Mouse (Mus musculus) liver, embryonic 12.5 days (tissue): ENCODE results near the gene Gad1. TPM values are rescaled to one million over a fixed set of nuclear protein-coding genes. Genes with fewer than 3 reads are reported as not detected.
A peak's percentile ranks its signal among the peaks of the same experiment; 100 is the strongest.

Source experiments
- ATAC-seq: fragments of 200-750 bp; cut with Nextera tagmentation; 2 replicates; pipeline ENCODE4 v1.8.0; 2017; ENCODE audit warnings: moderate number of reproducible peaks, mild to moderate bottlenecking, moderate library complexity
- H3K27ac ChIP-seq: fragments of 300-500 bp; sonication (generic); 2 replicates; pipeline ENCODE4 v1.5.1; 2016; ENCODE audit warnings: mild to moderate bottlenecking
- H3K27me3 ChIP-seq: fragments of 300-500 bp; sonication (generic); replicated peaks from 2 replicates; pipeline ENCODE4 v1.6.1; 2016; ENCODE audit warnings: mild to moderate bottlenecking, moderate library complexity
- H3K36me3 ChIP-seq: fragments of 300-500 bp; sonication (generic); 2 replicates; pipeline ENCODE4 v1.6.1; 2016; ENCODE audit warnings: mild to moderate bottlenecking, moderate library complexity
- H3K4me1 ChIP-seq: fragments of 300-500 bp; sonication (generic); 2 replicates; pipeline ENCODE4 v1.6.1; 2016
- H3K4me2 ChIP-seq: fragments of 300-500 bp; sonication (generic); 2 replicates; pipeline ENCODE4 v1.6.1; 2016; ENCODE audit warnings: mild to moderate bottlenecking, moderate library complexity
- H3K4me3 ChIP-seq: fragments of 300-500 bp; sonication (generic); 2 replicates; pipeline ENCODE4 v1.5.1; 2016; ENCODE audit warnings: mild to moderate bottlenecking, moderate library complexity
- H3K9ac ChIP-seq: fragments of 300-500 bp; sonication (generic); 2 replicates; pipeline ENCODE4 v1.6.1; 2016; ENCODE audit warnings: mild to moderate bottlenecking, moderate library complexity
- H3K9me3 ChIP-seq: fragments of 300-500 bp; sonication (generic); replicated peaks from 2 replicates; pipeline ENCODE4 v1.6.1; 2016; ENCODE audit warnings: mild to moderate bottlenecking, moderate library complexity
- WGBS: fragments of 180-500 bp; shearing (Covaris S2); methylation state at CpG from one replicate; pipeline ENCODE4 v1.1.7; 2016; ENCODE audit not compliant: insufficient replicate concordance; 5-methylcytosine and 5-hydroxymethylcytosine counted together
- polyA plus RNA-seq: library from polyadenylated mRNA; unstranded; fragments of >200 nt; fragmentation: Nextera tagmentation; extraction: Ambion mirVana; gene quantifications from 2 replicates; pipeline ENCODE4 v1.2.1, GENCODE M21; 2016

Gene Gad1
- polyA plus RNA-seq, 1 experiment from 2014 or later: 0.14 TPM

DNA sequence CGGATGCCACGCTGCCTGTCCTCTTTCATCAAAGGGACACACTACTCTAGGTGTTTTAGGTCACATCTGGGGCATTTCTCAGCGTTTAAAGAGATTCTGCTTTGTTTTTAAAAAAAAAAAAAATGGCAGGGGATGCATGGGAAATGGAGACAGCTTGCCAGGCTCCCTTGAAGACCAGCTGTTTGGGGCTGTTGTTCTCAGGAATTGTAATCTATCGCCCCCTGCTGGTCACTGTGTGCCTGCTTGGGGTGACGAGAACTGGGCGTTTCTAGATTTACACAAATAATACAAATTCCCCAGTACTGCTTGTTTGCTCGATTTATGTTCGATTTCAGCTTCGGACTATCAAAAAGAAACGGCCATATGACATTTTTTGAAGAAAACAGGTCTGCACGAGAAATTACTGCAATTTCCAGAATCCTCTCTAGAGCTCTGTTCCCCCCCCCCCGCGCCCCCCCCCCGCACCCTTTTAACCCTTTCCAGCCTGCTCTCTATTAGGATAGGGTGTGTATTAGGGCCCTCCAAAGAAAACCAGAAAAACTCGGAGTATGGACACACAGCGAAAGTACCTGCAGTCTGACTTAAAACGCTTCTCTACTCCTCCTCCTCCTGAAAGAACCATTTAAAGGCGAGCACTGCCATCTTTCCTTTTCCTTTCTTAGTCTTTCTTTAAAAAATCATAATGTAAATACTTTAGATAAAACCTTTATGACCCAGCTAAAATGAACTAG lies 5.4 kb downstream of the Gad1 start:
- peaks cover 63% of the 10 kb centered on the region for H3K27me3 ChIP-seq
- 8% methylated on average over 16 of the region's 18 CpGs for WGBS
- H3K27ac ChIP-seq: no peak overlapping the region
- no peak overlapping the region for H3K4me2 ChIP-seq
- no peaks in the 10 kb centered on the region for H3K9me3 ChIP-seq
- ATAC-seq: no peak
- H3K4me3 ChIP-seq: no peak overlapping the region
- H3K36me3 ChIP-seq: no peaks in the 10 kb centered on the region
- H3K4me1 ChIP-seq: peaks cover 9% of the 10 kb centered on the region; the same call in 1 of the 2 replicates
- H3K9ac ChIP-seq: no peak overlapping the region

DNA sequence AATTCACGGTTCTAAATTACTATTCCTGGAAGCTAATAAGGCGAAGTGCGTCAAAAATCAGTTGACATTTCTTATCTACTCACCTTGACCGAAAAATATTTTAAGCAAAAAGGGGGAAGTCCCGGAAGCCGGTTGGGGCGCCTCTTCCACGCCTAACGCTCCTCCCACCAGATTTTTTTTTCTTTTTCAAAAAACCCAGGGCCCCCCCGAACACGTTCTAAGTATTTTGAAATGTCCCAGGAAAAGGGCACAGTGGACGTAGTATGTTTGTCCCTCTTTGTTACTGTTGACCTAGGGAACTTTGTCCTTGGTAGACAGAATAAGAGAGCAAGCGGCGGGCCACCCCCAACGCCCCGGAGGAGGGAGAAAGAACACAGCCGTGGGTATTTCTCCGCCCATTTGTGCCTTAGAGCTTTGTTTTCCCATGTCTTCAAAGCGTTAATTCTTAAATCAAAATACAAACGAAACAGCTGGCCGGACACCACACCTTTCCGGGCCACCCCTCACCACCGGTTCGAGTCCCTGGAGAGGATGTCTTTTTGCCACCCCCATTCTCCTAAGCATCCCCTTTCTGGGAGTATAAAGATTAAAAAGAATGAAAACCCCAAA lies 6.1 kb downstream of the Gad1 start:
- H3K4me3 ChIP-seq: no peak overlapping the region
- H3K27me3 ChIP-seq: peaks cover 70% of the 10 kb centered on the region
- H3K4me1 ChIP-seq: peaks cover 14% of the 10 kb centered on the region; the same call in 1 of the 2 replicates
- no peak overlapping the region for H3K4me2 ChIP-seq
- no peak overlapping the region for H3K9ac ChIP-seq
- WGBS: 13% methylated on average over 24 of the region's 24 CpGs
- no peak overlapping the region for H3K27ac ChIP-seq
- no peaks in the 10 kb centered on the region for H3K36me3 ChIP-seq
- no peaks in the 10 kb centered on the region for H3K9me3 ChIP-seq
- ATAC-seq: no peak

DNA sequence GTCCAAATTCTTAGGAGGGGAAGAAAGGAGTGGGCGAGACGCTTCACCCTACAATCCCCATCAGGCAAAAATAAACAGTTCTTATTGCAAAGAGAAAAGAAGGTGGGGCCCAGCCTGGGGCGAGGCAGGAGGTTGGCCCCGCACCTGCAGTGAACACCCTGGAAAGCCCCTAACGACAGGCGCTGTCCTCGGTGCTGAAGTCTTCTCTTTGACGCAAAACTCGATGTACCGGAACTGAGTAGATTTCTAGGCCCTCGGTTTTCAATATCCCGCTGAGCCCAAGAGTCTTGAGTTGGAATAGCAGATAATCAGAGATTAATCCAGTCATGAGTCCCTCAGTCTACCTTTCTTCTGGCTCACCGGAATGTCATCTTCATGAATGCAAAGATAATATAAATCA lies 6.6 kb downstream of the Gad1 start:
- 3% methylated on average over 13 of the region's 13 CpGs for WGBS
- H3K27me3 ChIP-seq: peaks cover 75% of the 10 kb centered on the region
- H3K27ac ChIP-seq: no peak overlapping the region
- H3K36me3 ChIP-seq: no peaks in the 10 kb centered on the region
- H3K4me2 ChIP-seq: no peak overlapping the region
- H3K9ac ChIP-seq: no peak overlapping the region
- H3K9me3 ChIP-seq: no peaks in the 10 kb centered on the region
- peaks cover 14% of the 10 kb centered on the region; the same call in 1 of the 2 replicates for H3K4me1 ChIP-seq
- no peak overlapping the region for H3K4me3 ChIP-seq
- ATAC-seq: no peak

DNA sequence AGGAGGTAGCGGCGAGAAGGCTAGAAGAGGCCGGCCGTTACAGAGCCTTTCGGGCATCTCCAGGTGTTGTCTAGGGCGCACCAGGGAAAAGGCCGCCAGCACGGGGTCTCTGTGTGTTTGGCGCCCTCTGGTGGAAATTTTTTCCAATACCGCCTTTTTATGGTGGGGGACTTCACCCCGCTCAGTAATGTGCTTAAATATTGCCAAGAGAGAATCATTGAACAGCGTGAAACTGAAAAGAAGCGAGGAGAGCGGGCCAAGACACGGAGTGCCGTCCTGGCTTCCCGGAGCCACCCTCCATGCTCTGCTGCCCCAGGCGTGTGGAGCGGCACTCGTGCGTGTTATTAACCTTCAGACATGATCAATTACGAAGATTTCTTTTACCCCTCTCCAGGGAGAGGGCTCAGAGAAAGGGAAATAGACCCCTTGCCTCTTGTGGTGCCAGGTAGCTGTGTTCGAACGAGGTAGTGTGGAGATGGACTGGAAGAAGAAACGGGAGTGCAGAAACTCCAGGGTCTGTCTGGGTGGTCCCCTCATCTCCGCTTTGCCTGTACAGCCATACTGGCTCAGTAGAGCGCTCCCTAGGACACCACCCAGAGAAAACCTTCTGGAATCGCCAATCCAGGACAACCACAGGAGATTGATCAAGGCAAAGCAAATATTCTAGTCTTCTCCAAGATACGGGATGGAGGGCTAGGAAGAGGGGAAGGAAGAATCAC lies 8.4 kb downstream of the Gad1 start:
- no peak overlapping the region for H3K4me3 ChIP-seq
- peaks cover 15% of the 10 kb centered on the region; the same call in 1 of the 2 replicates for H3K4me1 ChIP-seq
- no peak overlapping the region for H3K27ac ChIP-seq
- H3K36me3 ChIP-seq: no peaks in the 10 kb centered on the region
- H3K9me3 ChIP-seq: no peaks in the 10 kb centered on the region
- peaks cover 89% of the 10 kb centered on the region for H3K27me3 ChIP-seq
- WGBS: 2% methylated on average over 29 of the region's 29 CpGs
- H3K4me2 ChIP-seq: no peak overlapping the region
- H3K9ac ChIP-seq: no peak overlapping the region
- ATAC-seq: no peak

DNA sequence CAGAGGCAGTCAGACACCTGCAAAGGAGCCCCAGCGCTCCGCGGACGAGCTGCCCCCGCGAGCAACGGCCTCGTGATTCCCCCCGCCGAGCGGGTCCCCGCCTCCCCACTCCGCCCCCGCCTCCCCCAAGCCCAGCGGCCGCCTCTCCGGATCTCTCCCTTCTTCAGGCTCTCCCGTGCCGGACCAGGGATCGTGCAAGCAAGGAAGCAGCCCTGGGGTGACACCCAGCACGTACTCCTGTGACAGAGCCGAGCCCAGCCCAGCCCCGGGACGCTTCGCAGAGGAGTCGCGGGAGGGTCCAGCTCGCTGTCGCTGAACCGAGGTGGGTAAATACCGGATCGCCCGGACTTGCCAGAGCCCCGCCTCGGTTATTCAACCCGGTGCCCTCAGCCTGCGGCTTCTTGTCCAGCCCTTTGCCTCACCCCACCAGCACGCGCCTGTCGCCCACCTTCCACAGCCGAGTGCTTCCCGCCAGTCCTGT lies 9.2 kb downstream of the Gad1 start:
- peak overlapping the region; percentile 5; the same call in 1 of the 2 replicates for H3K4me2 ChIP-seq
- no peak overlapping the region; the same call in 1 of the 2 replicates for H3K4me3 ChIP-seq

DNA sequence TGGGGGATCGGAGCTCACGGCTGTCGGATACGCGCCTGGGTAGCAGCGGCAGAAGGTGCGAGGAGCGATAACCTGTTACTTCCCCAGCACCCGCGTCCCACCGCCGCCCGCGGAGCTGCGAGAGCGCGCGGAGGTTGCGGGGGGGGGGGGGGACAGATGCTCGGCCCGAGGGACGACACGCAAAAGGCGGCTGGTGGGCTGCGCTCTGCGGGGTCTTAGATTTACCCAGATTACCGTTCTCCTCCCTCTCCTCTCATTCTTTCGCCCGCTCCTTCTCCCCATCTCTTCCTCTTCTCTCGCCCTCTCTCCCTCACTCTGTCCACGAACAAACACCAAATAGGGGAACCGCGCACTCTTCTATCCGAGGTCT lies 9.7 kb downstream of the Gad1 start:
- no peak overlapping the region for H3K4me3 ChIP-seq
- no peak for ATAC-seq
- no peaks in the 10 kb centered on the region for H3K36me3 ChIP-seq
- H3K27me3 ChIP-seq: peaks cover 95% of the 10 kb centered on the region
- no peak overlapping the region for H3K9ac ChIP-seq
- no peaks in the 10 kb centered on the region for H3K9me3 ChIP-seq
- peak overlapping the region; percentile 5; the same call in 1 of the 2 replicates for H3K4me2 ChIP-seq
- 1% methylated on average over 34 of the region's 34 CpGs for WGBS
- H3K4me1 ChIP-seq: peaks cover 24% of the 10 kb centered on the region
- no peak overlapping the region for H3K27ac ChIP-seq

More for the DNA sequence above, 9.2 kb downstream of the Gad1 start:
- H3K4me1 ChIP-seq: peaks cover 22% of the 10 kb centered on the region; the same call in 1 of the 2 replicates
- ATAC-seq: no peak
- H3K27me3 ChIP-seq: peaks cover 89% of the 10 kb centered on the region
- H3K27ac ChIP-seq: no peak overlapping the region
- no peak overlapping the region for H3K9ac ChIP-seq
- no peaks in the 10 kb centered on the region for H3K9me3 ChIP-seq
- H3K36me3 ChIP-seq: no peaks in the 10 kb centered on the region
- 1% methylated on average over 39 of the region's 42 CpGs for WGBS

DNA sequence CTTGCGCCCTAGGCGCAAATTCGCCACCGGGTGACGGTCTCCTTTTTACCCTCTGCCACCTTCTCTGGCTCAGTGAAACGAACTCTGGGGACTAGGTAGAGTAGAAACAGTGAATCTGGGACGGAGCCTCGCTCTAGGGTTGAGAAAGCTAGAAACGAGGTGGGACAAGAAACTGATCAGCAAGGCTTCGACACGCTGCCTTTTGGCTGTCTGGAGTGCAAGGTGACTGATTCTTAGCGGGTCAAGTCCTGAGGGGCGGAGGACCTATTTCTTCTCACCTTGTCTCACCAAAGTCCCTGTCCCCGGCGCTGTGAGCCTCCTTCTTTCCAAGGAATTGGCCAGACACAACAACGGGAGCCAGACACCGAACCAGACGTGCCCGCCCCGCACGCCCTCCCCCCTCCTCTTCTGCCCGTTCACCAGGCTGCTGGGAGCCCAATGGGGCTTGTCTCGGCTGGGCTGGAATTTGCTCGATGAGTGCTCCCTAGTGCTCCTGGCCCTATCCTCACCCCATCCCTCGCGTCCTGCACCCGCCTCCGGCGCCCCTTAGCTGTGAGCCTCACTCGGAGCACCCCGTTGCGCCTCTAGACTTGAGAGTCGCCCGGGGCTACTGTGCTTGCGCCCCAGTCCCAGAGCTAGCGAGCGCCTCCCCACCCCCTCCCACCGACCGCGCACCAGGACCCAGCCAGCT lies 10.3 kb downstream of the Gad1 start:
- H3K36me3 ChIP-seq: no peaks in the 10 kb centered on the region
- ATAC-seq: no peak
- H3K27ac ChIP-seq: no peak overlapping the region
- peaks cover 100% of the 10 kb centered on the region for H3K27me3 ChIP-seq
- peaks cover 24% of the 10 kb centered on the region for H3K4me1 ChIP-seq
- 3% methylated on average over 40 of the region's 40 CpGs for WGBS
- H3K4me2 ChIP-seq: no peak overlapping the region
- H3K9ac ChIP-seq: no peak overlapping the region
- H3K9me3 ChIP-seq: no peaks in the 10 kb centered on the region
- no peak overlapping the region for H3K4me3 ChIP-seq

DNA sequence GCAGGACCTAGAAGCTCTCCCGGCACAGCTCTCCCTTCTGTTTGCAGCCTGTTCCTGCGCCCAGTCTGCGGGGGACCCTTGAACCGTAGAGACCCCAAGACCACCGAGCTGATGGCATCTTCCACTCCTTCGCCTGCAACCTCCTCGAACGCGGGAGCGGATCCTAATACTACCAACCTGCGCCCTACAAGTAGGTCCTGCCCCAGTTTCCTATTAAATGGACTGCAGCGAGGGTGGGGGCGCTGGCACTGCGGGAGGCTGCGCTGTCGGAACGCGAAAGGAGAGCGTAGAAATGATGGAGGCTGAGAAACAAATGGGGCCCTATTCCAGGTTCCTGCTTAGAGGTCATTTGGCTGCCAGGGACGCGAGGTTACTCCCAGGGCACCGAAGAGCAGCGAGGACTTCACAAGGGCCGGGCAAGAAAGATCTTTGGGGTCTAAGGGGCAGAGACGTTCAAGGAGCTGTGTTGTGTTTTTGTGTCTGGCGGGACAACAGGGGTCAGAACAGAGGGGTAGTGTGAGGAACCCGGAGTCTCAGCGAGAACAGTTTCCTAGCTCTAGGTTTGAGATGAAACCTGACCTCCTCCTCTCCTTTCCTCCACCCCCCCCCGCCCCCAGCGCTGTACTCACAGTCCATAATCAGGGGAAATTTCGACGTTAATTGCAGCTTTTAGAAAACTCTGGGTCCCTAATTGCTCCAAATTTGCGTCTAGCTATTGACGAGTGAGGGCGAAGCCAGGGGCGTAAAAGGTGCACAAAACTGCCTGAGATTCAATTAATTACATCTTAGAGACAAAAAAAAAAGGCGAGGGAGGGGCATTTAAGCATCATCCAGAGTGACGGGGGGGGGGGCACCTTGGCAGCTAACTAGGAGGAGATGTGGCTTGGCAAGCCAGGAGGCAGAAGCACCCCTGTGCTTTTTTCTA lies 11.1 kb downstream of the Gad1 start:
- Histone ChIP-seq H3K4me3 (no peak overlapping the region), H3K9me3 (no peaks in the 10 kb centered on the region), H3K9ac (no peak overlapping the region), H3K36me3 (no peaks in the 10 kb centered on the region), H3K27me3 (peaks cover 100% of the 10 kb centered on the region), H3K27ac (no peak overlapping the region), H3K4me1 (peaks cover 31% of the 10 kb centered on the region), H3K4me2 (no peak overlapping the region)
- 3% methylated on average over 38 of the region's 38 CpGs for WGBS
- no peak for ATAC-seq

DNA sequence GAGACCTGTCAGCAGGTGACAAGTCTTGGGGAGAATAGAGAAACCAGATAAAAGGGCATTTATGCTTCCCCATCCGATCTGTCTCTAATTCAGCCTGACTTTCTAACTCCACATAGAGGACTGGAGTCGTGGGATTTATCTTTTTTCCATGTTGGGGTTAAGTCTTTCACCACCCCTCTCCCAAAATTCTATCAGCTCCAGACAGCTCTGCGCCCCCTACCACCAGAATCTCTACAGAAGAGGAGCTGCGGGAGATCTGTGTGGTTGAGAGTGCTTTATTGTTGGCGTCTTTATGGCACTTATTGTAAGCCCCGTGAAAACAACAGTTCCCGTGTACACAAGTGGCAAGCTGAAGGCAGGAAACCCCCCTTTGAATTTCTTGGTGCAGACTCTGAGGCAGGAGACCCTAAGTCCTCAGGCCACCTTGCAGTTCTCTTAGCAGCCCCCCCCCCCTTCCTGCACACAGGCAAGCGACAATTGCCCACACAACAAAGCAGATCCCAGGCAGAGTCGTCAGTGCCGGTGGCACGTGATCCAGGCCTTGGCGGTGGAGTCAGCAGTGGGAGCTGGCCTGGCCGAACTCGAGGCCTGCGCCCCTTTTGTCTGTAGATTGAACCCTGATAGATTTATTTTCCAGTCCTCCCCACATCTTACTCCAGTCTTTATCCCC lies 11.9 kb downstream of the Gad1 start:
- H3K4me3 ChIP-seq: no peak overlapping the region
- peaks cover 31% of the 10 kb centered on the region for H3K4me1 ChIP-seq
- no peak for ATAC-seq
- H3K36me3 ChIP-seq: no peaks in the 10 kb centered on the region
- no peak overlapping the region for H3K27ac ChIP-seq
- no peak overlapping the region for H3K4me2 ChIP-seq
- WGBS: 5% methylated on average over 15 of the region's 15 CpGs
- no peaks in the 10 kb centered on the region for H3K9me3 ChIP-seq
- peaks cover 100% of the 10 kb centered on the region for H3K27me3 ChIP-seq
- H3K9ac ChIP-seq: no peak overlapping the region

DNA sequence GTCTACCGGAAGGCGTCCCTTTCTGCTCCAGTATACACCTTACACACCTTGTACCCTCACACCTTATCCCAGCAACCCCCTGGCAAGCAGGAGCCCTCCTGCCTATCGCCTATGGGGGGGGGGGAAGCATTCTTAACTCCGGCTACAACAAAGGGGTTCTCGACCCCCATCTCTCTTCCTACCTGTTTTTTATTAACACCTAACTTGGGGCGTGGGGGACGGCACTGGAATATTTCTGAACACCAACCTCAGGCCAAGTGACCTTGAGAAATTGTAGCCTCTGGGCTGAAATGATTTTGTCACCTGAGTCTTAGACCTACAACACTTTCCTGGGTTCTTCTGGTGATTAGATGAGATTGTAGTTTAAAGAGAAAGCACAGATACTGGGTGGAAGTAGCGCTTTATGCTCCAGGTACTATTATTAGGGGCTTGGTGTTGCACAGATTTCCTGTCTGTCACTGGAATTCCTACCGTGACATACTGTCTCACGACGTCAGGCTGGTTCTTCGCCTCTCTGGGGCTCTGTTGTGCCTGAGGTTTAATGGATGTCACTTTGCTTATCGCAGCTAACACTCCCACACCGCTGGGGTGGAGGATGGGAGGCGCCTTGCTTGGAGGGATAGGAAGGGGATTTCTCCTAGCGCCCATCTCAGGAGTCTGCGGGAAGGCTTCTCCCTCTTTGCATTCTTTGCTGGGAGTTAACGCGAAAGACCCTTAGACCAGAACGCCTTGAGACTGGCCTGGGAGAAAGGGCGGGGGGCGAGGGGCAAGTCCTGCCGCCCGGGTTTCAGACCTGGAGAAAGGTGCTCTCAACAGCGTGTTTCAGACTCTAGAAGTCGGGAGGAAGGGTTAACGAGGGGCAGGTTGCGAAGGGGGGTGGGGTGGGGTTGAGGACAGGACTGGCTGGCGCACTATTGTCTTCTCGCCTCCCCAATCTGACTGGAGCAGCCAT lies 13.1 kb downstream of the Gad1 start:
- H3K4me1 ChIP-seq: peaks cover 31% of the 10 kb centered on the region

More for the DNA sequence above, 13.1 kb downstream of the Gad1 start:
- ATAC-seq: no peak
- H3K9ac ChIP-seq: no peak overlapping the region
- no peak overlapping the region for H3K4me3 ChIP-seq
- no peak overlapping the region for H3K27ac ChIP-seq
- no peaks in the 10 kb centered on the region for H3K9me3 ChIP-seq
- H3K27me3 ChIP-seq: peaks cover 99% of the 10 kb centered on the region
- H3K36me3 ChIP-seq: no peaks in the 10 kb centered on the region
- H3K4me2 ChIP-seq: 0 out of 2 replicates have a peak overlapping the region, but pooled peaks have one; percentile 10
- 3% methylated on average over 30 of the region's 30 CpGs for WGBS
